Mouse (Mus musculus): ENCODE data around the gene Vmn1r181. TPM values are rescaled to one million over a fixed set of nuclear protein-coding genes. Genes with fewer than 3 reads are reported as not detected.

Vmn1r181 gene
- polyA plus RNA-seq (2014; fragmentation: Illumina TruSeq; extraction: RNeasy Lipid Tissue Mini Kit (QIAGEN cat#74804); ENCODE audit: low read depth, low replicate concordance), result not detected

GRCm38 (mm10) chr7:23974315-23974714, at the start of gene Vmn1r181:
Gene Vmn1r181 (plus strand): TSS chr7:23974615.

DNA sequence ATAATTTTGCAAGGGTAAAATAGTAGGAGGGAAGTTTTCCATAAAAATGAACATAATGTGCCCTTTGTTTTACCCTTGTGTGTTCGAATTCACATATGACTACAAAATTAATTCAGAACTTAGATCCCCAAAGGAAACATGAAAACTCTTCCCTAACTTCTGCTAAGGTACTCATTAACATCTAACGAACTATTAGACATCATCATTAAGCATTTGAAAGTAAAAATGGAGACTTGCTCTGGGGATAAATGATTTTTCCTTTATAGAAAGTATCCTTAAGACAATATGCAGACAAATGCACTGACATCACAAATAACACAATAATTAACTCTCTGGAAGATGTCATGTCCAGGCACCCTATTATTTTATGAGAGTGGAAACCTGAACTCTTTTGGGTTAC, 47.7 kb upstream of the Vmn1r181 start, which contains the start of gene Vmn1r179:
Vmn1r179 (plus strand) TSS at position 301 of the 400 bp plus-strand sequence.

GRCm38 (mm10) chr7:23950332-23950731, 24.1 kb upstream of the Vmn1r181 start, which contains the start of gene Vmn1r180:
Gene Vmn1r180 (plus strand): TSS chr7:23950632.

DNA sequence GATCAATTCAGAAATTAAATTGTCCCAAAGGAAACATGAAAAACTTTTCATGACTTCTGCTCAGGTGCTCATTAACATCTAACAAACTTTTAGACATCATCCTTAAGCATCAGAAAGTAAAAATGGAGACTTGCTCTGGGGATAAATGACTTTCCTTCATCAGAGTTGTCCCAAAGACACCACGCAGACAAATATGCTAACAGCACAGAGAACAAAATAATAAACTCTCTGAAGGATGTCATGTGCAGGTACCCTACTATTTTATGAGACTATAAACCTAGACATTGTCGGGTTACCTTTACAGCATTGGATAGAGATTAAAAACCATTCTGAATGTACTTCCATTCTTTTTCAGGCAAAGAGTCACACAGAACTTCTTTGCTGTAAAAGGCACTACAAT, 27.0 kb downstream of the Vmn1r181 start, which contains the start of gene V1rd19:
V1rd19 (plus strand) TSS at position 301 of the 400 bp plus-strand sequence.

Other genes starting within 250 kb of the Vmn1r181 start
- gene Vmn1r174, start 222.3 kb upstream of the Vmn1r181 start, polyA plus RNA-seq (2014; fragmentation: Illumina TruSeq; extraction: RNeasy Lipid Tissue Mini Kit (QIAGEN cat#74804); ENCODE audit: low read depth, low replicate concordance), result not detected
- gene Vmn1r175, start 164.0 kb upstream of the Vmn1r181 start, polyA plus RNA-seq (2014; fragmentation: Illumina TruSeq; extraction: RNeasy Lipid Tissue Mini Kit (QIAGEN cat#74804); ENCODE audit: low read depth, low replicate concordance), result not detected
- gene Vmn1r176, start 137.2 kb upstream of the Vmn1r181 start, polyA plus RNA-seq (2014; fragmentation: Illumina TruSeq; extraction: RNeasy Lipid Tissue Mini Kit (QIAGEN cat#74804); ENCODE audit: low read depth, low replicate concordance), result not detected
- gene Vmn1r177, start 108.2 kb upstream of the Vmn1r181 start, polyA plus RNA-seq (2014; fragmentation: Illumina TruSeq; extraction: RNeasy Lipid Tissue Mini Kit (QIAGEN cat#74804); ENCODE audit: low read depth, low replicate concordance), result not detected
- gene Vmn1r178, start 82.6 kb upstream of the Vmn1r181 start, polyA plus RNA-seq (2014; fragmentation: Illumina TruSeq; extraction: RNeasy Lipid Tissue Mini Kit (QIAGEN cat#74804); ENCODE audit: low read depth, low replicate concordance), result not detected
- not detected for gene Vmn1r179, start 47.6 kb upstream of the Vmn1r181 start, polyA plus RNA-seq (2014; fragmentation: Illumina TruSeq; extraction: RNeasy Lipid Tissue Mini Kit (QIAGEN cat#74804); ENCODE audit: low read depth, low replicate concordance)
- not detected for gene Vmn1r180, start 24.0 kb upstream of the Vmn1r181 start, polyA plus RNA-seq (2014; fragmentation: Illumina TruSeq; extraction: RNeasy Lipid Tissue Mini Kit (QIAGEN cat#74804); ENCODE audit: low read depth, low replicate concordance)
- gene V1rd19, start 27.1 kb downstream of the Vmn1r181 start, polyA plus RNA-seq (2014; fragmentation: Illumina TruSeq; extraction: RNeasy Lipid Tissue Mini Kit (QIAGEN cat#74804); ENCODE audit: low read depth, low replicate concordance), result not detected
- not detected for gene Vmn1r183, start 78.6 kb downstream of the Vmn1r181 start, polyA plus RNA-seq (2014; fragmentation: Illumina TruSeq; extraction: RNeasy Lipid Tissue Mini Kit (QIAGEN cat#74804); ENCODE audit: low read depth, low replicate concordance)
- gene Zfp180, start 107.3 kb downstream of the Vmn1r181 start, polyA plus RNA-seq (2014; fragmentation: Illumina TruSeq; extraction: RNeasy Lipid Tissue Mini Kit (QIAGEN cat#74804); ENCODE audit: low read depth, low replicate concordance), result 5.3 TPM
- gene Zfp112, start 137.7 kb downstream of the Vmn1r181 start, polyA plus RNA-seq (2014; fragmentation: Illumina TruSeq; extraction: RNeasy Lipid Tissue Mini Kit (QIAGEN cat#74804); ENCODE audit: low read depth, low replicate concordance), result 0.77 TPM
- gene Zfp235, start 159.6 kb downstream of the Vmn1r181 start, polyA plus RNA-seq (2014; fragmentation: Illumina TruSeq; extraction: RNeasy Lipid Tissue Mini Kit (QIAGEN cat#74804); ENCODE audit: low read depth, low replicate concordance), result 3.6 TPM
- gene Zfp114, start 200.4 kb downstream of the Vmn1r181 start, polyA plus RNA-seq (2014; fragmentation: Illumina TruSeq; extraction: RNeasy Lipid Tissue Mini Kit (QIAGEN cat#74804); ENCODE audit: low read depth, low replicate concordance), result 0.11 TPM
- 1.5 TPM for gene Zfp111, start 236.8 kb downstream of the Vmn1r181 start, polyA plus RNA-seq (2014; fragmentation: Illumina TruSeq; extraction: RNeasy Lipid Tissue Mini Kit (QIAGEN cat#74804); ENCODE audit: low read depth, low replicate concordance)